Mouse (Mus musculus) ES-E14 (cell line): Measurements from ENCODE around the gene Actr3b. TPM values are rescaled to one million over a fixed set of nuclear protein-coding genes. Genes with fewer than 3 reads are reported as not detected.

Source experiments
- DNase-seq: peaks from one replicate; pipeline ENCODE4 v3.0.0-alpha.2; 2013; ENCODE audit warnings: low read depth, low spot score
- H3K27ac ChIP-seq: 2 replicates; pipeline ENCODE4 v1.5.1; 2012; ENCODE audit warnings: low read depth, mild to moderate bottlenecking, low read length, moderate library complexity, mixed read lengths; ENCODE audit not compliant: poor library complexity, insufficient read depth, severe bottlenecking
- H3K36me3 ChIP-seq: 2 replicates; pipeline ENCODE4 v1.6.1; 2012; ENCODE audit warnings: mild to moderate bottlenecking, low read length, moderate library complexity, mixed read lengths; ENCODE audit not compliant: control insufficient read depth, poor library complexity, insufficient read depth, severe bottlenecking
- H3K4me1 ChIP-seq, 2 experiments: fragments of 150-350 bp in 1 of 2; sonication (generic) in 1 of 2; 2 replicates each; pipeline ENCODE4 v1.6.1; 2012; ENCODE audit warnings: low read length in 2 of 2, mild to moderate bottlenecking in 1 of 2, mixed read lengths in 1 of 2; ENCODE audit not compliant: control insufficient read depth in 2 of 2, insufficient read depth in 2 of 2, poor library complexity in 1 of 2
- H3K4me3 ChIP-seq, 2 experiments: fragments of 150-350 bp in 1 of 2; sonication (generic) in 1 of 2; 2 replicates each; pipeline ENCODE4 v1.5.1; 2012; ENCODE audit warnings: low read length in 2 of 2, low read depth in 1 of 2, mild to moderate bottlenecking in 1 of 2, mixed read lengths in 1 of 2; ENCODE audit not compliant: insufficient read depth in 1 of 2, poor library complexity in 1 of 2, severe bottlenecking in 1 of 2
- H3K9ac ChIP-seq: 2 replicates; pipeline ENCODE4 v1.6.1; 2012; ENCODE audit warnings: low read depth, mild to moderate bottlenecking, low read length, mixed read lengths; ENCODE audit not compliant: poor library complexity, insufficient read depth, severe bottlenecking
- H3K9me3 ChIP-seq: fragments of 150-350 bp; sonication (generic); 2 replicates; pipeline ENCODE4 v1.6.1; 2012; ENCODE audit warnings: low read depth, mild to moderate bottlenecking, low read length; ENCODE audit not compliant: control insufficient read depth, insufficient read depth
- CHD2 ChIP-seq: IDR thresholded peaks from 2 replicates; pipeline ENCODE4 v1.6.1; 2014; ENCODE audit warnings: mild to moderate bottlenecking, low read depth, low read length, inconsistent platforms
- HCFC1 ChIP-seq: IDR thresholded peaks from 2 replicates; pipeline ENCODE4 v1.6.1; 2012; ENCODE audit warnings: low read length, inconsistent platforms, borderline replicate concordance; ENCODE audit not compliant: insufficient read depth
- MAFK ChIP-seq: IDR thresholded peaks from 2 replicates; pipeline ENCODE4 v1.6.1; 2014; ENCODE audit warnings: mild to moderate bottlenecking, low read depth, low read length, inconsistent platforms; ENCODE audit not compliant: insufficient read depth
- ZC3H11A ChIP-seq: IDR thresholded peaks from 2 replicates; pipeline ENCODE4 v1.6.1; 2012; ENCODE audit warnings: low read depth, mild to moderate bottlenecking, inconsistent platforms, low read length, borderline replicate concordance
- ZNF384 ChIP-seq: IDR thresholded peaks from 2 replicates; pipeline ENCODE4 v1.6.1; 2012; ENCODE audit warnings: low read depth, low read length, inconsistent platforms
- in situ Hi-C, 2 experiments: fragments of 600-800 bp; cut with MboI; formaldehyde crosslinking; loops; one replicate each; pipeline ENCODE4 v1.15.1; 2025; ENCODE audit warnings: low sequenced_read_pairs in 2 of 2, inconsistent platforms in 1 of 2; ENCODE audit not compliant: unreplicated experiment in 2 of 2
- total RNA-seq: library from RNA; depleted of rRNA; stranded (reverse); fragments of 300-350 nt; gene quantifications from 2 replicates; pipeline ENCODE4 v1.2.3, GENCODE M21; 2012

The Actr3b gene
- total RNA-seq, 1 experiment: 9.6 TPM

DNA sequence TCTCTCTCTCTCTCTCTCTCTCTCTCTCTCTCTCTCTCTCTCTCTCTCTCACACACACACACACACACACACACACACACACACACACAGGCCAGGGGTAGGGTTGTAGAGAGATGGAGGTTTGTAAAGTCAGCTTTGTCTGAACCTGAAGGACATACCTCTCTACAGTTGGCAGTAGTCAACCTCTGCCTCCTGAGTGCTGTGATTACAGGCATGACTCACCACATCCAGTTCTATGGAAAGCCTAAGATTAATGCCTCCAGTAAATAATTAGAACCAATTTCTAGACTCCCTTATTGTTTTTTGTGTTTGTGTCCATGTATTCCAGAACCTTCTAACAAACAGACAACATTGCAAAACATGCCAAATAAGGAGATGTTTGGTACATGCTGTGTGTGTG is 11.9 kb upstream of the Actr3b start:
- H3K4me1 ChIP-seq: peaks cover 0 to 3% of the 10 kb centered on the region in 2 experiments; a peak in 1 of 4 replicates
- no peak overlapping the region for H3K9ac ChIP-seq
- H3K27ac ChIP-seq: no peak overlapping the region
- in situ Hi-C loops: no loop called here
- TF ChIP-seq HCFC1: no peak
- no peak for TF ChIP-seq ZC3H11A
- no peak for TF ChIP-seq CHD2
- no peak for TF ChIP-seq ZNF384
- no peak for TF ChIP-seq MAFK
- no peaks in the 10 kb centered on the region for H3K36me3 ChIP-seq
- DNase-seq: no peak
- H3K9me3 ChIP-seq: no peaks in the 10 kb centered on the region
- H3K4me3 ChIP-seq: no peak overlapping the region

DNA sequence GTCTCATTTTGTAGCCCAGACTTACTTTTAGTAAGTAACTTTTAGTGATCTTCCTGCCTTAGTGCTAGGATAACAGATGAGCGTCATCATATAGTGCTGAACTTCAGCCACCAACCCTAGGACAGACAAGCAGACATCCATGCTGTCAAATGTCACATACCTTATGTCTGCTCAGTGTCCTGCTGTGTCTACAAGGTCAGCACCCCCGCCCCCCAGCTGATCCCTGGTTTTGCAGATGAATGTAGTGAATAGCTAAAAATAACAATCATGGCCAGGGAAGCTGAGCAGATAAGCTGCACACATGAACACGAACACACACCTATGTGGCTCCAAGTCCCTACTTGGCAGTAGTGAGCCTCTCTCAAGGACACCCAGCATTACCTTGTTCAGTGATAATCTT is 11.2 kb upstream of the Actr3b start:
- no peaks in the 10 kb centered on the region for H3K36me3 ChIP-seq
- no peak overlapping the region for H3K27ac ChIP-seq

DNA sequence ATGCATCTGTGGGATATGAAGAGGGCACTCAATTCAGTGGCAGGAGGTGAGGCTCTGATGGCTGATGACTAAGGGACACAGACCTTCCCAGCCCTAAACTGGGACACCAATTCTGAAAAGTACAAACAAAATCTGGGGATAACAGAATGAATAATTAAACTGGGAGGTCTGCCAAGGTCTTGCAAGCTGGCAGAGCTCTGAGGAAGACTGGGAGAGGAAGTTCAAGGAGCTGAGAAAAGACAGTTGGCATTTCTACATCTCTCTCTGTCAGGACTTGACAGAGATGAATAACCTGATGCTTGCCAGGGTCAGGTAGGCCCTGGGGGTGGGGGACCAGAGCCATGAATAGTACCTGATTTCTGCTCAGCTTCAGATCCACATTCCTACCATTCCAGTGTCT is 8.2 kb upstream of the Actr3b start:
- Histone ChIP-seq H3K27ac (no peak overlapping the region), H3K4me3 (no peak overlapping the region), H3K9ac (no peak overlapping the region), H3K36me3 (no peaks in the 10 kb centered on the region), H3K9me3 (no peaks in the 10 kb centered on the region), H3K4me1 (peaks cover 2 to 3% of the 10 kb centered on the region in 2 experiments; a peak in 1 of 4 replicates)
- in situ Hi-C loops: no loop called here
- DNase-seq: no peak
- TF ChIP-seq CHD2 (no peak), MAFK (no peak), ZC3H11A (no peak), ZNF384 (no peak), HCFC1 (no peak)

More for the DNA sequence above, 11.2 kb upstream of the Actr3b start:
- no peak for DNase-seq
- in situ Hi-C loops: no loop called here
- Histone ChIP-seq H3K4me3 (no peak overlapping the region), H3K9me3 (no peaks in the 10 kb centered on the region), H3K9ac (no peak overlapping the region), H3K4me1 (peaks cover 0 to 3% of the 10 kb centered on the region in 2 experiments; a peak in 1 of 4 replicates)
- no peak for TF ChIP-seq ZC3H11A
- no peak for TF ChIP-seq ZNF384
- TF ChIP-seq MAFK: no peak
- TF ChIP-seq HCFC1: no peak
- no peak for TF ChIP-seq CHD2

DNA sequence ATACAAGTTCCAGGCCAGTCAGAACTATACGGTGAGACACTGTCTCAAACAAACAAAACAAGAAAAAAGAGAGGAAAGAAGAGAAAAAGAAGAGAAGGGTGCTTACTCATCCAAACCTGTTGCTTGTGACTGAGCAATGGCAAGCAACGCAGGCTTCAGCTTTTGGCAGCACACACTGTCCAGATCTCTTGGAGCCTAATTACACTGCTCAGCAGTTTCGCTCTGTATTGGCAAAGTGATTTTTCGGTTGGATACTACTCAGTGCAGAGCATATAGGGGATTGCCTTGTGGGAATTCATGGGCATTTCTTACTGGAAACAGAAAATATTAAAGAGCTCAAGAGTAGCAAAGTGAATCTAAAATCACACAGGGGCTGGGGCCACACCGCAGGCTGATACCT is 6.9 kb upstream of the Actr3b start:
- no peak overlapping the region for H3K27ac ChIP-seq
- no peaks in the 10 kb centered on the region for H3K36me3 ChIP-seq
- no peak for DNase-seq
- no peak for TF ChIP-seq MAFK
- TF ChIP-seq ZNF384: no peak
- TF ChIP-seq CHD2: no peak
- TF ChIP-seq ZC3H11A: no peak
- TF ChIP-seq HCFC1: no peak
- H3K9ac ChIP-seq: no peak overlapping the region
- peaks cover 2 to 3% of the 10 kb centered on the region in 2 experiments; a peak in 1 of 4 replicates for H3K4me1 ChIP-seq
- H3K4me3 ChIP-seq: no peak overlapping the region
- no peaks in the 10 kb centered on the region for H3K9me3 ChIP-seq
- in situ Hi-C loops: no loop called here

DNA sequence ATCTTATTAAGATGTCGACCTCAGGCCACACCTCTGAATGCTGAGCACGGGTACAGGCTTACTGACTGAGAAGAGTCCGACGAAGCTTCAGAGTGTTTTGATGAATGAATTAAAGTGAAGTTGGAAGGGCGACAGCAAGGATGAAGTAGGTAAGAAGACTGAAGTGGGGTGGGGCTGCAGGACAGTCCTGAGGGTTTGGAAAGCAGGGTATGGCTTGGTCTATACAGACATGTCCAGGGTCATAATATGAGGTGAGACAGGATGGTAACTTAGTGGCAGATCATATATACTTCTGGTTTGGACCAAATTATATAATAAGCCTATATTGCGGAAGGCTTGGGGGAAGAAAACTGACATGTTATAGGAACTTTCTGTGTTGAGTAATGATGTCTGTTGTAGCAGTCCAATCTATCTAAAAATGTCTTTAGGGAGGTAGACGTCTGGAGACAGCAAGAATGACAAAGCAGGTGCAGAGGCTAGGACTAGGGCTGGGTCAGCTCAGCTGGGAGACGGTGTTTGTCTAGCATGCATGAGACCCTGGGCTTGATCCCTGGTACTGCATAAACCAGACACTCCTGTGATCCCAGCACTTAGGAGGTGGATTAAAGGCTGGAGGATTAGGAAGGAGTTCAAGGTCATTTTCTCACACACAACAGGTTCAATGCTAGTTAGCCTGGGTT is 6.1 kb upstream of the Actr3b start:
- in situ Hi-C loops: no loop called here
- Histone ChIP-seq H3K36me3 (no peaks in the 10 kb centered on the region), H3K4me3 (no peak overlapping the region), H3K9ac (no peak overlapping the region), H3K4me1 (peaks cover under 1 to 2% of the 10 kb centered on the region in 2 experiments; a peak in 1 of 4 replicates), H3K27ac (no peak overlapping the region), H3K9me3 (no peaks in the 10 kb centered on the region)
- TF ChIP-seq ZNF384: no peak
- TF ChIP-seq CHD2: no peak
- TF ChIP-seq ZC3H11A: no peak
- TF ChIP-seq MAFK: no peak
- TF ChIP-seq HCFC1: no peak
- no peak for DNase-seq
